Mouse (Mus musculus) T-helper 2 cell (primary cell): ENCODE data around the gene Nek6.

Experiments used
- in situ Hi-C: fragments of 300-600 bp; cut with MboI, MseI; formaldehyde crosslinking; loops from one replicate; pipeline ENCODE4 v1.15.1; 2025; ENCODE audit warnings: high pct_unique_total_duplicates

The Nek6 gene

GRCm38 (mm10) chr2:38578602-38579521, 67.4 kb downstream of the Nek6 start:
- in situ Hi-C loops: loop anchor here (25.0 kb wide), 1 partner anchor 142 kb away; no protein-coding TSS in a partner anchor

- in situ Hi-C loops: loop anchor here (25.0 kb wide), 1 partner anchor 142 kb away; no protein-coding TSS in a partner anchor
Observed at GRCm38 (mm10) chr2:38579528-38579927, 68.1 kb downstream of the Nek6 start.

GRCm38 (mm10) chr2:38583982-38584381, 72.5 kb downstream of the Nek6 start:
- in situ Hi-C loops: loop anchor here (25.0 kb wide), 1 partner anchor 147 kb away; no protein-coding TSS in a partner anchor

- in situ Hi-C loops: loop anchor here (25.0 kb wide), 1 partner anchor 147 kb away; no protein-coding TSS in a partner anchor
Observed at GRCm38 (mm10) chr2:38584514-38585378, 73.3 kb downstream of the Nek6 start.

GRCm38 (mm10) chr2:38585379-38585736, 73.9 kb downstream of the Nek6 start:
- in situ Hi-C loops: loop anchor here (25.0 kb wide), 1 partner anchor 148 kb away; no protein-coding TSS in a partner anchor

- in situ Hi-C loops: loop anchor here (25.0 kb wide), 1 partner anchor 149 kb away; no protein-coding TSS in a partner anchor
Observed at GRCm38 (mm10) chr2:38586733-38587132, 75.3 kb downstream of the Nek6 start.

GRCm38 (mm10) chr2:38591751-38592459, 80.5 kb downstream of the Nek6 start:
- in situ Hi-C loops: loop anchor here (25.0 kb wide), 1 partner anchor 155 kb away; no protein-coding TSS in a partner anchor

- in situ Hi-C loops: loop anchor here (25.0 kb wide), 1 partner anchor 158 kb away; no protein-coding TSS in a partner anchor
Observed at GRCm38 (mm10) chr2:38594874-38595273, 83.4 kb downstream of the Nek6 start.

- in situ Hi-C loops: loop anchor here (25.0 kb wide), 1 partner anchor 161 kb away; no protein-coding TSS in a partner anchor
Observed at GRCm38 (mm10) chr2:38597896-38598295, 86.5 kb downstream of the Nek6 start.

- in situ Hi-C loops: loop anchor here (25.0 kb wide), 1 partner anchor 161 kb away; no protein-coding TSS in a partner anchor
Observed at GRCm38 (mm10) chr2:38598395-38598794, 87.0 kb downstream of the Nek6 start.

GRCm38 (mm10) chr2:38600842-38601241, 89.4 kb downstream of the Nek6 start:
- in situ Hi-C loops: no loop called here

GRCm38 (mm10) chr2:38607716-38608115, 96.3 kb downstream of the Nek6 start:
- in situ Hi-C loops: no loop called here

- in situ Hi-C loops: no loop called here
Observed at GRCm38 (mm10) chr2:38608831-38609309, 97.4 kb downstream of the Nek6 start.

- in situ Hi-C loops: no loop called here
Observed at GRCm38 (mm10) chr2:38609310-38609709, 97.9 kb downstream of the Nek6 start.

- in situ Hi-C loops: no loop called here
Observed at GRCm38 (mm10) chr2:38610161-38610560, 98.7 kb downstream of the Nek6 start.

GRCm38 (mm10) chr2:38612596-38612995, 101.2 kb downstream of the Nek6 start:
- in situ Hi-C loops: no loop called here

GRCm38 (mm10) chr2:38613576-38613975, 102.1 kb downstream of the Nek6 start:
- in situ Hi-C loops: no loop called here

GRCm38 (mm10) chr2:38614437-38614836, 103.0 kb downstream of the Nek6 start:
- in situ Hi-C loops: no loop called here

- in situ Hi-C loops: no loop called here
Observed at GRCm38 (mm10) chr2:38616072-38616471, 104.6 kb downstream of the Nek6 start.

GRCm38 (mm10) chr2:38616956-38617872, 105.8 kb downstream of the Nek6 start:
- in situ Hi-C loops: no loop called here
